Mouse (Mus musculus) kidney, adult 11 months (tissue): ENCODE data around the gene Ilf3.
A peak's percentile ranks its signal among the peaks of the same experiment; 100 is the strongest.

Source experiments
- DNase-seq: peaks from one replicate; pipeline ENCODE4 v3.0.0; 2022

Gene Ilf3

GRCm38 (mm10) chr9:21440387-21440786, 72.7 kb downstream of the Ilf3 start:
- no peak for DNase-seq

- DNase-seq = no peak
These were observed 76.2 kb downstream of the Ilf3 start for GRCm38 (mm10) chr9:21443853-21444252.

- DNase-seq = no peak
These were observed 76.9 kb downstream of the Ilf3 start for GRCm38 (mm10) chr9:21444574-21444973.

- no peak for DNase-seq
These were observed 77.5 kb downstream of the Ilf3 start for GRCm38 (mm10) chr9:21445081-21445744.

- no peak for DNase-seq
These were observed 80.1 kb downstream of the Ilf3 start for GRCm38 (mm10) chr9:21447778-21448177.

- DNase-seq = no peak
These were observed 82.0 kb downstream of the Ilf3 start for GRCm38 (mm10) chr9:21449710-21450109.

GRCm38 (mm10) chr9:21450270-21450669, 82.6 kb downstream of the Ilf3 start:
- DNase-seq = peak; percentile 34

GRCm38 (mm10) chr9:21451391-21451790, 83.7 kb downstream of the Ilf3 start:
- no peak for DNase-seq

- DNase-seq = no peak
These were observed 84.2 kb downstream of the Ilf3 start for GRCm38 (mm10) chr9:21451870-21452269.

- DNase-seq = no peak
These were observed 85.3 kb downstream of the Ilf3 start for GRCm38 (mm10) chr9:21453003-21453402.

GRCm38 (mm10) chr9:21453459-21453858, 85.8 kb downstream of the Ilf3 start:
- DNase-seq = no peak

- DNase-seq = no peak
These were observed 86.9 kb downstream of the Ilf3 start for GRCm38 (mm10) chr9:21454556-21454955.
